Mouse (Mus musculus) heart, embryonic 16.5 days (tissue): ENCODE results near the gene Catsperg1. TPM values are rescaled to one million over a fixed set of nuclear protein-coding genes. Genes with fewer than 3 reads are reported as not detected.

Experiments used
- ATAC-seq: fragments of 200-750 bp; cut with Nextera tagmentation; replicated peaks from 2 replicates; pipeline ENCODE4 v1.8.0; 2017; ENCODE audit warnings: moderate number of reproducible peaks; ENCODE audit not compliant: insufficient read depth, low FRiP score; ENCODE audit errors: extremely low read depth
- H3K27ac ChIP-seq: fragments of 300-500 bp; sonication (generic); 2 replicates; pipeline ENCODE4 v1.5.1; 2014; ENCODE audit warnings: mild to moderate bottlenecking, low read length, control low read depth, moderate library complexity
- H3K27me3 ChIP-seq: fragments of 300-500 bp; sonication (generic); 2 replicates; pipeline ENCODE4 v1.6.1; 2014; ENCODE audit warnings: low read length, mixed read lengths; ENCODE audit not compliant: control insufficient read depth, insufficient read depth
- H3K36me3 ChIP-seq: fragments of 300-500 bp; sonication (generic); 2 replicates; pipeline ENCODE4 v1.6.1; 2014; ENCODE audit not compliant: control insufficient read depth, insufficient read depth
- H3K4me1 ChIP-seq: fragments of 300-500 bp; sonication (generic); 2 replicates; pipeline ENCODE4 v1.6.1; 2014; ENCODE audit warnings: low read length, mixed read lengths; ENCODE audit not compliant: control insufficient read depth, insufficient read depth
- H3K4me2 ChIP-seq: fragments of 300-500 bp; sonication (generic); 2 replicates; pipeline ENCODE4 v1.6.1; 2014; ENCODE audit warnings: low read depth, mild to moderate bottlenecking, control low read depth, low read length
- H3K4me3 ChIP-seq: fragments of 300-500 bp; sonication (generic); 2 replicates; pipeline ENCODE4 v1.5.1; 2014; ENCODE audit warnings: mild to moderate bottlenecking, control low read depth, low read length
- H3K9ac ChIP-seq: fragments of 300-500 bp; sonication (generic); 2 replicates; pipeline ENCODE4 v1.6.1; 2014; ENCODE audit warnings: low read length, control low read depth
- H3K9me3 ChIP-seq: fragments of 300-500 bp; sonication (generic); replicated peaks from 2 replicates; pipeline ENCODE4 v1.6.1; 2016; ENCODE audit warnings: low read length; ENCODE audit not compliant: control insufficient read depth
- WGBS: fragments of 180-500 bp; shearing (Covaris S2); extraction: QIAGEN DNeasy Blood & Tissue Kit; methylation state at CpG from one replicate; pipeline ENCODE4 v1.1.7; 2014; 5-methylcytosine and 5-hydroxymethylcytosine counted together
- polyA plus RNA-seq: library from polyadenylated mRNA; unstranded; fragments of >200 nt; fragmentation: Nextera tagmentation; extraction: Ambion mirVana; gene quantifications from 2 replicates; pipeline ENCODE4 v1.2.1, GENCODE M21; 2015

Catsperg1 gene
- polyA plus RNA-seq: 0.09 and 0.45 TPM in 2 replicates

GRCm38 (mm10) chr7:29213675-29214082 is at the start of gene Catsperg1:
Gene Catsperg1 (minus strand): TSS chr7:29214035.
- no peak within 1 kb of the TSS for H3K9ac ChIP-seq
- peaks cover 5% of the 10 kb centered on the region; the same call in 1 of the 2 replicates for H3K4me1 ChIP-seq
- WGBS: 11% methylated on average over 20 of the region's 20 CpGs
- no peak within 1 kb of the TSS for H3K27ac ChIP-seq
- no peak for ATAC-seq
- no peaks in the 10 kb centered on the region for H3K36me3 ChIP-seq
- H3K4me3 ChIP-seq: no peak within 1 kb of the TSS
- H3K9me3 ChIP-seq: peaks cover 12% of the 10 kb centered on the region
- H3K27me3 ChIP-seq: peaks cover 3% of the 10 kb centered on the region; the same call in 1 of the 2 replicates
- no peak within 1 kb of the TSS for H3K4me2 ChIP-seq

GRCm38 (mm10) chr7:29262151-29262550 is 48.3 kb upstream of the Catsperg1 start:
- no peak overlapping the region for H3K4me2 ChIP-seq
- no peaks in the 10 kb centered on the region for H3K9me3 ChIP-seq
- H3K27ac ChIP-seq: peak overlapping the region; percentile 14
- H3K36me3 ChIP-seq: no peaks in the 10 kb centered on the region
- H3K9ac ChIP-seq: no peak overlapping the region
- ATAC-seq: no peak
- H3K27me3 ChIP-seq: no peaks in the 10 kb centered on the region
- WGBS: 54% methylated on average over 6 of the region's 6 CpGs
- H3K4me3 ChIP-seq: no peak overlapping the region
- H3K4me1 ChIP-seq: peaks cover 21% of the 10 kb centered on the region

- H3K4me2 ChIP-seq: no peak overlapping the region
- H3K36me3 ChIP-seq: no peaks in the 10 kb centered on the region
- H3K27me3 ChIP-seq: no peaks in the 10 kb centered on the region
- ATAC-seq: no peak
- H3K9ac ChIP-seq: no peak overlapping the region
- 79% methylated on average over 10 of the region's 10 CpGs for WGBS
- H3K4me1 ChIP-seq: peaks cover 16% of the 10 kb centered on the region
- H3K4me3 ChIP-seq: no peak overlapping the region
- no peaks in the 10 kb centered on the region for H3K9me3 ChIP-seq
- no peak overlapping the region for H3K27ac ChIP-seq
Observed at GRCm38 (mm10) chr7:29259781-29260730, 46.2 kb upstream of the Catsperg1 start.

GRCm38 (mm10) chr7:29257368-29257767 is 43.5 kb upstream of the Catsperg1 start:
- Histone ChIP-seq H3K27me3 (no peaks in the 10 kb centered on the region), H3K4me2 (no peak overlapping the region), H3K4me1 (peaks cover 7% of the 10 kb centered on the region; the same call in 1 of the 2 replicates), H3K36me3 (no peaks in the 10 kb centered on the region), H3K9me3 (no peaks in the 10 kb centered on the region), H3K9ac (no peak overlapping the region), H3K27ac (peak overlapping the region; percentile 44; the same call in 1 of the 2 replicates), H3K4me3 (no peak overlapping the region)
- no peak for ATAC-seq
- 71% methylated on average over 1 of the region's 1 CpGs for WGBS

- no peak overlapping the region for H3K9ac ChIP-seq
- no peak for ATAC-seq
- peaks cover 3% of the 10 kb centered on the region; the same call in 1 of the 2 replicates for H3K4me1 ChIP-seq
- no peak overlapping the region for H3K27ac ChIP-seq
- H3K36me3 ChIP-seq: no peaks in the 10 kb centered on the region
- H3K4me3 ChIP-seq: no peak overlapping the region
- no peak overlapping the region for H3K4me2 ChIP-seq
- 79% methylated on average over 4 of the region's 4 CpGs for WGBS
- no peaks in the 10 kb centered on the region for H3K27me3 ChIP-seq
- H3K9me3 ChIP-seq: no peaks in the 10 kb centered on the region
Observed at GRCm38 (mm10) chr7:29255875-29256274, 42.0 kb upstream of the Catsperg1 start.

GRCm38 (mm10) chr7:29253842-29254241 is 40.0 kb upstream of the Catsperg1 start:
- Histone ChIP-seq H3K4me3 (no peak overlapping the region), H3K9ac (no peak overlapping the region), H3K27ac (no peak overlapping the region), H3K9me3 (no peaks in the 10 kb centered on the region), H3K4me1 (peaks cover 3% of the 10 kb centered on the region; the same call in 1 of the 2 replicates), H3K36me3 (no peaks in the 10 kb centered on the region), H3K4me2 (no peak overlapping the region), H3K27me3 (no peaks in the 10 kb centered on the region)
- WGBS: 47% methylated on average over 5 of the region's 5 CpGs
- ATAC-seq: no peak

GRCm38 (mm10) chr7:29251166-29251565 is 37.3 kb upstream of the Catsperg1 start:
- no peak for ATAC-seq
- Histone ChIP-seq H3K4me2 (no peak overlapping the region), H3K27me3 (no peaks in the 10 kb centered on the region), H3K4me1 (peaks cover 9% of the 10 kb centered on the region), H3K9me3 (no peaks in the 10 kb centered on the region), H3K36me3 (peaks cover 1% of the 10 kb centered on the region; the same call in 1 of the 2 replicates), H3K27ac (no peak overlapping the region), H3K9ac (no peak overlapping the region), H3K4me3 (no peak overlapping the region)
- 68% methylated on average over 3 of the region's 3 CpGs for WGBS

- no peaks in the 10 kb centered on the region for H3K9me3 ChIP-seq
- peak; percentile 14; the same call in 1 of the 2 replicates for ATAC-seq
- H3K27ac ChIP-seq: peak within 1 kb of the TSS; percentile 17; the same call in 1 of the 2 replicates
- H3K27me3 ChIP-seq: no peaks in the 10 kb centered on the region
- peak within 1 kb of the TSS; percentile 70 for H3K9ac ChIP-seq
- H3K4me3 ChIP-seq: peak within 1 kb of the TSS; percentile 49
- peaks cover 9% of the 10 kb centered on the region for H3K4me1 ChIP-seq
- H3K36me3 ChIP-seq: peaks cover 16% of the 10 kb centered on the region
- WGBS: 10% methylated on average over 20 of the region's 20 CpGs
- H3K4me2 ChIP-seq: peak within 1 kb of the TSS; percentile 85
Observed at GRCm38 (mm10) chr7:29248261-29248841, 34.5 kb upstream of the Catsperg1 start, which contains the start of gene 2200002D01Rik. Gene 2200002D01Rik (minus strand): TSS chr7:29248466.
